Mouse (Mus musculus): ENCODE measurements at regions not wholly inside any gene's neighbourhood (a gene's known extent, or its start where the extent isn't known, plus 50 kb on each side); places are given as distances from the start of the nearest gene placed in this dataset.
"Not testable (repeated sequence)": the region's sequence is repeated elsewhere in the genome, so short reads cannot be mapped to it uniquely, and the experiment has no call there.

DNA sequence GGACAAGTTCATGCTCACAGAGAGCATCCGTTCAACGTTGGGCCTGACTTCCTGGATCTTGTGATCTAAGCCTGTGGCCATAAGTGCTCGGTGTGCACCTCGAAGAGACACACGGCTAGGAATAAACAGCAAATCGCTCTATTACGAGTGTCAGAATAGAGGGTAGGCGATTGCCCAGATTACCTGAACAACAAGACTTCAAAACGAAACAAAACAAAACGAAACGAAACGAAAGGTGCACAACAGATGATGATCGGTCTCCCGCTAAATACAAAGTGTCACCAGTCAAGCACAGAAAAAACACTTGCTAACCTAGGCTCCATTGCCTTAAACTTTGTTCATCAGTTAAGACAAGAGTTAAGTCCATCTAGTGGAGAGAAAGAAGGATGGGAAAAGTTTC lies 67.4 kb downstream of the Pdia4 start:
- DNase-seq (ENCODE audit: low read depth), result not testable (repeated sequence)

DNA sequence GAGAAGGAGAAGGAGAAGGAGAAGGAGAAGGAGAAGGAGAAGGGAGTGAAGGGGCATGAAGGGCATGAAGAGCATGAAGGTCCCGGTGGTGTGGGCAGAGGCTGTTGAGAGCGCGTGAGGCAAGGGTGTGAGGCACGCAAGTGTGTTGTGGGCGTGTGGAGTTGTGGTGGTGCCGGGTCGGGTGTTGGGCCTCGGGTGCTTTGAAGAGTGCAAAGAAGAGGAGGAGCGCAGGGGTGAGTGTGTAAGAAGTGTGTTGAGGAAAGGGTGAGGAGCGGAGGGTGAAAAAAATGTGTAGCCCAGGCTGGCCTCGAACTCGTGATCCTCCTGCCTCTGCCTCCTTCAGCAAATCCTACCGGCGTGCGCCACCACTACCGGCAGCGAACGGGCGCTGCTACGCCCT lies 69.4 kb downstream of the Pdia4 start:
- not testable (repeated sequence) for DNase-seq (ENCODE audit: low read depth)

DNA sequence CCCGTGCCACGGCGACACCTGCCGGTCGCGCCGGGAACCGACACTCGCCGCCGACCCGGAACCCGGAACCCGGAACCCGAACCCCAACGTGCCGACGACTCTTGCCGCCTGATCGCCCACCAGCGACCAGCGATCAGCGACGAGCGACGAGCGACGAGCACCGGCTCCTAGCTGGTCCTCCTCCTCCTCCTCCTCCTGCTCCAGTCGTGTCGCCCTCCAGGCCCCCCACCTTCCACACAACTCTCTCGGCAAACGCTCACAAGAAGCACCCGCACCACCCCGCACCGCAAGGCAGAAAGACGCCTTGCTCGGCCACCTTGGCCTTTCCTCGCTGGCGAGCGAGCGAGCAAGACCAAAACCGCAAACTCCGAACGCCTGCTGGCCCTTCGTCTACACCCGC lies 73.0 kb downstream of the Pdia4 start:
- DNase-seq (ENCODE audit: low read depth), result peak; percentile 61

DNA sequence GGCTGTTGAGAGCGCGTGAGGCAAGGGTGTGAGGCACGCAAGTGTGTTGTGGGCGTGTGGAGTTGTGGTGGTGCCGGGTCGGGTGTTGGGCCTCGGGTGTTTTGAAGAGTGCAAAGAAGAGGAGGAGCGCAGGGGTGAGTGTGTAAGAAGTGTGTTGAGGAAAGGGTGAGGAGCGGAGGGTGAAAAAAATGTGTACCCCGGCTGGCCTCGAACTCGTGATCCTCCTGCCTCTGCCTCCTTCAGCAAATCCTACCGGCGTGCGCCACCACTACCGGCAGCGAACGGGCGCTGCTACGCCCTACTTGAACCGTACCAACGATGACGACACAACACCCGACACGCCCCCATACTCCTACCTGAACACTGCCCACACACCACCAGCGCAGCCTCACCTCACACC lies 73.5 kb downstream of the Pdia4 start:
- DNase-seq (ENCODE audit: low read depth), result not testable (repeated sequence)

DNA sequence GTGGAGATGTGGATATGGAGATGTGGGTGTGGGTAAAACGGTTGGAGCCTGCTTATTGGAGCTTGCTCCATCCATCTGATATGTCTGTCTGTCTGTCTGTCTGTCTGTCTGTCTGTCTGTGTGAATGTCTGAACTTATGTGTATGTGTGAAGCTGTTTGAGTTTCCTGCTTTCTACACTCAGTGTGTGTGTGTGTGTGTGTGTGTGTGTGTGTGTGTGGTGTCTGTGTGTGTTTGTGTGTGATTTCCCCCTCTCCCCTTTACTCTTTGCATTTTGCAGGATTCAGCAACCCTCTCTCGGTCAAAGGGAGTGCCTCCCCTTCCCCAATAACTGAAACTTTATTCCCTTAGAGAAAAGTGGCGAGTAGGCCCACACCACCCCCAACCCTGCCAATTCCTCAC lies 75.3 kb downstream of the Pdia4 start:
- DNase-seq (ENCODE audit: low read depth), result not testable (repeated sequence)
